Mouse (Mus musculus) CH12.LX (cell line): ENCODE measurements around the gene Tekt5. TPM values are rescaled to one million over a fixed set of nuclear protein-coding genes. Genes with fewer than 3 reads are reported as not detected.

Experiments
- DNase-seq: peaks from one replicate; pipeline ENCODE4 v3.0.0-alpha.2; 2013; ENCODE audit errors: extremely low read depth
- H3K27ac ChIP-seq: 2 replicates; pipeline ENCODE4 v1.5.1; 2012; ENCODE audit warnings: low read depth, mild to moderate bottlenecking, control low read depth, moderate library complexity; ENCODE audit not compliant: insufficient read depth
- H3K27me3 ChIP-seq: replicated peaks from 2 replicates; pipeline ENCODE3; 2012; ENCODE audit warnings: inconsistent platforms
- H3K36me3 ChIP-seq, 2 experiments: replicated peaks in 1 of 2; 2 replicates each; pipeline versions ENCODE3 to v1.6.1; 2012; ENCODE audit warnings: inconsistent platforms in 1 of 2, low read length in 1 of 2, mild to moderate bottlenecking in 1 of 2, mixed read lengths in 1 of 2, moderate library complexity in 1 of 2; ENCODE audit not compliant: control insufficient read depth in 1 of 2, insufficient read depth in 1 of 2
- H3K4me1 ChIP-seq, 2 experiments: 2 replicates each; pipeline ENCODE4 v1.6.1; 2012; ENCODE audit warnings: inconsistent platforms in 1 of 2, moderate library complexity in 1 of 2; ENCODE audit not compliant: insufficient read depth in 2 of 2, control insufficient read depth in 1 of 2
- H3K4me2 ChIP-seq: 2 replicates; pipeline ENCODE4 v1.6.1; 2012; ENCODE audit warnings: low read depth, mild to moderate bottlenecking, control low read depth; ENCODE audit not compliant: poor library complexity, insufficient read depth, severe bottlenecking
- H3K4me3 ChIP-seq, 3 experiments: fragments of 150-350 bp in 1 of 3; sonication (generic) in 1 of 3; replicated peaks in 1 of 3; 2 replicates each; pipeline versions ENCODE3 to v1.5.1; 2011 to 2012; ENCODE audit warnings: low read depth in 2 of 3, low read length in 2 of 3, mild to moderate bottlenecking in 2 of 3, moderate library complexity in 2 of 3, control low read depth in 1 of 3, improper control_type of control experiment in 1 of 3, inconsistent platforms in 1 of 3, mixed read lengths in 1 of 3; ENCODE audit not compliant: poor library complexity in 1 of 3
- H3K79me2 ChIP-seq: replicated peaks from 2 replicates; pipeline ENCODE4 v1.6.1; 2012; ENCODE audit warnings: mild to moderate bottlenecking, moderate library complexity; ENCODE audit not compliant: control insufficient read depth, poor library complexity, insufficient read depth, severe bottlenecking; ENCODE audit errors: extremely low read depth
- H3K9ac ChIP-seq: 2 replicates; pipeline ENCODE4 v1.6.1; 2012; ENCODE audit warnings: low read depth, mild to moderate bottlenecking, control low read depth, moderate library complexity; ENCODE audit not compliant: insufficient read depth
- H3K9me3 ChIP-seq: replicated peaks from 2 replicates; pipeline ENCODE3; 2012; ENCODE audit warnings: low read length, inconsistent platforms, mixed read lengths
- E2F4 ChIP-seq: IDR thresholded peaks from 2 replicates; pipeline ENCODE4 v1.6.1; 2011; ENCODE audit warnings: low read depth, low read length, improper control_type of control experiment; ENCODE audit not compliant: insufficient replicate concordance
- ETS1 ChIP-seq: conservative IDR thresholded peaks from 2 replicates; pipeline ENCODE4 v1.6.1; 2012; ENCODE audit warnings: low read depth, mild to moderate bottlenecking, inconsistent platforms, low read length, improper control_type of control experiment, moderate library complexity
- GABPA ChIP-seq: IDR thresholded peaks from 2 replicates; pipeline ENCODE4 v1.6.1; 2012; ENCODE audit warnings: low read depth, low read length, improper control_type of control experiment, inconsistent platforms; ENCODE audit not compliant: insufficient replicate concordance
- HCFC1 ChIP-seq: IDR thresholded peaks from 2 replicates; pipeline ENCODE4 v1.6.1; 2012; ENCODE audit warnings: low read depth, mild to moderate bottlenecking, inconsistent platforms, low read length, improper control_type of control experiment
- KAT2A ChIP-seq: IDR thresholded peaks from 2 replicates; pipeline ENCODE4 v1.6.1; 2012; ENCODE audit warnings: low read length, improper control_type of control experiment, inconsistent platforms; ENCODE audit not compliant: insufficient replicate concordance
- MXI1 ChIP-seq: IDR thresholded peaks from 2 replicates; pipeline ENCODE4 v1.6.1; 2011; ENCODE audit warnings: mild to moderate bottlenecking, low read depth, low read length, improper control_type of control experiment
- POLR2AphosphoS2 ChIP-seq: IDR thresholded peaks from 2 replicates; pipeline ENCODE4 v1.6.1; 2011; ENCODE audit warnings: low read depth, low read length, improper control_type of control experiment
- RAD21 ChIP-seq: IDR thresholded peaks from 2 replicates; pipeline ENCODE4 v1.6.1; 2011; ENCODE audit warnings: low read depth, mild to moderate bottlenecking, low read length, improper control_type of control experiment, moderate library complexity
- RCOR1 ChIP-seq: conservative IDR thresholded peaks from 2 replicates; pipeline ENCODE4 v1.6.1; 2012; ENCODE audit warnings: low read depth, mild to moderate bottlenecking, inconsistent platforms, low read length, improper control_type of control experiment
- USF1 ChIP-seq: IDR thresholded peaks from 2 replicates; pipeline ENCODE4 v1.6.1; 2014; ENCODE audit warnings: low read depth, mild to moderate bottlenecking, inconsistent platforms, low read length, improper control_type of control experiment
- USF2 ChIP-seq: conservative IDR thresholded peaks from 2 replicates; pipeline ENCODE4 v1.6.1; 2011; ENCODE audit warnings: low read depth, low read length, improper control_type of control experiment
- ZC3H11A ChIP-seq: IDR thresholded peaks from 2 replicates; pipeline ENCODE4 v1.6.1; 2012; ENCODE audit warnings: low read depth, mild to moderate bottlenecking, inconsistent platforms, low read length, improper control_type of control experiment
- ZKSCAN1 ChIP-seq: IDR thresholded peaks from 2 replicates; pipeline ENCODE4 v1.6.1; 2012; ENCODE audit warnings: low read depth, inconsistent platforms, low read length, improper control_type of control experiment, borderline replicate concordance
- ZMIZ1 ChIP-seq: IDR thresholded peaks from 2 replicates; pipeline ENCODE4 v1.6.1; 2012; ENCODE audit warnings: low read depth, mild to moderate bottlenecking, inconsistent platforms, low read length, improper control_type of control experiment
- ZNF384 ChIP-seq: IDR thresholded peaks from 2 replicates; pipeline ENCODE4 v1.6.1; 2012; ENCODE audit warnings: low read depth, low read length, improper control_type of control experiment, inconsistent platforms
- dilution Hi-C: fragments of 300-500 bp; cut with MboI; formaldehyde crosslinking; loops from 2 replicates; pipeline ENCODE4 v1.14.3; 2020; ENCODE audit warnings: low sequenced_read_pairs; ENCODE audit not compliant: extremely low pct_unique_long_range_greater_than_20kb, extremely low pct_ligation_motif_present
- in situ Hi-C: fragments of 300-500 bp; cut with MboI; formaldehyde crosslinking; loops from 3 replicates; pipeline ENCODE4 v1.14.3; 2019; ENCODE audit warnings: low sequenced_read_pairs, low pct_ligation_motif_present, low pct_unique_long_range_greater_than_20kb, mixed read lengths
- polyA plus RNA-seq: library from polyadenylated mRNA; unstranded; fragments of >175 nt; gene quantifications from 2 replicates; pipeline ENCODE4 v1.2.1, GENCODE M21; 2012; ENCODE audit warnings: low read depth; ENCODE audit not compliant: insufficient read length
- total RNA-seq, 2 experiments: library from RNA; depleted of rRNA; stranded (reverse); fragments of 300-350 nt in 1 of 2; fragments of >200 nt in 1 of 2; gene quantifications; 2 replicates each; pipeline ENCODE4 v1.2.3; 2012 to 2014

The Tekt5 gene
- total and polyA plus RNA-seq, 3 experiments: 0.17 TPM; not detected in 2

DNA sequence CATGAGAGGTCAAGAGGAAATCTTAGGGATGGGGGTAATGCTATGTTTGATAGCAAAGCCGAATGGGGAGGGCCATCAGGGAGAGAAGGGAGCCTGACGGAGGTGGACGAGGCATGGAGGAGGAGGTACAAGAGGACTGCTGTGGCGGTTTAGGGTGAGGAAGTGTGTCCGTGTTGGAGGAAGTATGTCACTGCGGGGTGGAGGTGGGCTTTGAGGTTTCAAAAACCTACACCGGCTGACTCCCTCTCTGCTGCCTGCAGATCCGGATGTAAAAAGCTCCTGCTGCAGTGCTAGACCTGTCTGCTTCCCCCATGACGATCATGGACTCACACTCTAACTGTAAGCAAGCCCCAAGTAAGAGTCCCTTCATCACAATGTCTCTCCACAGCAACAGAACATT lies 2.7 kb downstream of the Tekt5 start:
- Histone ChIP-seq H3K79me2 (no peaks in the 10 kb centered on the region), H3K36me3 (no peaks in the 10 kb centered on the region), H3K27ac (no peak overlapping the region), H3K4me2 (no peak overlapping the region), H3K27me3 (no peaks in the 10 kb centered on the region), H3K9me3 (peaks cover 2% of the 10 kb centered on the region), H3K9ac (no peak overlapping the region), H3K4me1 (peaks cover 0 to 16% of the 10 kb centered on the region in 2 experiments; a peak in 3 of 4 replicates), H3K4me3 (no peak overlapping the region)
- dilution Hi-C loops: no loop called here
- no peak for DNase-seq
- in situ Hi-C loops: loop anchor here (25.0 kb wide), 1 partner anchor 305 kb away; no protein-coding TSS in a partner anchor
- TF ChIP-seq HCFC1 (no peak), ZKSCAN1 (no peak), POLR2AphosphoS2 (no peak), ZNF384 (no peak), E2F4 (no peak), ZMIZ1 (no peak), ETS1 (no peak), RAD21 (no peak), MXI1 (no peak), KAT2A (no peak), GABPA (no peak), USF2 (no peak), RCOR1 (no peak), USF1 (no peak)

DNA sequence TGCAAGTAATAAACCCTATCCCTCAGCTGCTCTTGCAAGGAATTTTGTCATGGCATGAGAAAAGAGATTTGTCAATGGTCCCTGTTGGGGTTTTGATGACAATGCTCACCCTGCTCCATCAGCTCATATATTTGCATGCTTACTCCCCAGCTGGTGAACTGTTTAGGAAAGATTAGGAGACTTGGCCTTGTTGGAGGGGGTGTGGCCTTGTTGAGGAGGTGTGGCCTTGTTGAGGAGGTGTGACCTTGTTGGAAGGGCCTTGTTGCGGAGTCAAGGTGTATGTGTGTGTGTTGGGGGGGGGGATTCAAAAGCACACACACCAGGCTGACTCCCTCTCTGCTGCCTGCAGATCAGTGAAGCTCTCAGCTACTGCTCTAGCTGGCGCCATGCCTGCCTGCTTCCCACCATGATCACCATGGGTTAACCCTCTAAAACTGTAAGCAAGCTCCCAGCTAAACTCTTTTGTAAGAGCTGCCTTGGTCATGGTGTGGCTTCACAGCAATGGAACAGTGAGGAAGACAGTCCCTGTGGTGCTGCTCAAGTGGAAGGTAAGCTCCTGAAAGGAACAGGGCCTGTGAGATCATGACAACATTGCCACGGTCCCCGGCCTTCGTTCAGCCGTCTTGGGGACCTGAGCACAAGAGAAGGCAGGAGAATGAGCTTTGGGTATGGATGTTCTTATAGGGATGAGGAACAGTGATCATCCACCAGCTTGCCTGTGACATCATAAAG lies 6.5 kb downstream of the Tekt5 start:
- Histone ChIP-seq H3K4me3 (no peak overlapping the region), H3K4me1 (peaks cover 0 to 14% of the 10 kb centered on the region in 2 experiments; a peak in 2 of 4 replicates), H3K79me2 (no peaks in the 10 kb centered on the region), H3K9me3 (peaks cover 2% of the 10 kb centered on the region), H3K4me2 (no peak overlapping the region), H3K9ac (no peak overlapping the region), H3K27ac (no peak overlapping the region), H3K36me3 (no peaks in the 10 kb centered on the region), H3K27me3 (peaks cover 12% of the 10 kb centered on the region)
- in situ Hi-C loops: loop anchor here (25.0 kb wide), 1 partner anchor 301 kb away; no protein-coding TSS in a partner anchor
- no peak for TF ChIP-seq ZC3H11A
- dilution Hi-C loops: no loop called here
- no peak for DNase-seq
